Mouse (Mus musculus): ENCODE results near the gene Kcnk5.

GRCm38 (mm10) chr14:20148514-20148913, 33.1 kb downstream of the Kcnk5 start:
- TF ChIP-seq CTCF (IDR thresholded peaks at IDR 0.05; ENCODE audit: borderline replicate concordance, control insufficient read depth, extremely low read depth, insufficient read depth, low read length, poor library complexity) (no peak), POLR2A (IDR thresholded peaks at IDR 0.05; ENCODE audit: control insufficient read depth, extremely low read depth, insufficient read depth, low read length, poor library complexity) (no peak)

Data from thymus, adult 2 months (tissue).